Mouse (Mus musculus): ENCODE data around the gene P2rx6. TPM values are rescaled to one million over a fixed set of nuclear protein-coding genes. Genes with fewer than 3 reads are reported as not detected.

The P2rx6 gene
- polyA plus RNA-seq, 1 experiment, result 6.5 TPM

- H3K27ac ChIP-seq (ENCODE audit: insufficient read depth, low read length), result no peak within 1 kb of the TSS
- peak; percentile 86 to 94 for DNase-seq
- no peaks in the 10 kb centered on the region for H3K27me3 ChIP-seq (ENCODE audit: control insufficient read depth, insufficient read depth, low read length)
- peak within 1 kb of the TSS; percentile 95 for H3K4me3 ChIP-seq (replicated peaks; ENCODE audit: insufficient read depth, low read depth, low read length)
- WGBS, result 1% methylated on average over 60 of the region's 60 CpGs
- peaks cover 3% of the 10 kb centered on the region; the same call in 1 of the 2 replicates for H3K4me1 ChIP-seq (ENCODE audit: control insufficient read depth, insufficient read depth, low read length)
- no peak for TF ChIP-seq CTCF (IDR thresholded peaks at IDR 0.05; ENCODE audit: borderline replicate concordance, insufficient read depth, low read depth, low read length)
- TF ChIP-seq POLR2A (IDR thresholded peaks at IDR 0.05; ENCODE audit: borderline replicate concordance, insufficient read depth, low read length), result no peak
These were observed 57.8 kb downstream of the P2rx6 start, which contains the start of gene Smpd4 for GRCm38 (mm10) chr16:17619198-17620105. Gene Smpd4, plus strand, starts transcription at chr16:17619354.

- Histone ChIP-seq H3K27ac (ENCODE audit: insufficient read depth, low read length) (no peak overlapping the region), H3K4me3 (replicated peaks; ENCODE audit: insufficient read depth, low read depth, low read length) (no peak overlapping the region), H3K4me1 (ENCODE audit: control insufficient read depth, insufficient read depth, low read length) (peaks cover 3% of the 10 kb centered on the region; the same call in 1 of the 2 replicates), H3K27me3 (ENCODE audit: control insufficient read depth, insufficient read depth, low read length) (no peaks in the 10 kb centered on the region)
- WGBS, result 100% methylated on average over 1 of the region's 1 CpGs
- DNase-seq, result no peak
- TF ChIP-seq POLR2A (IDR thresholded peaks at IDR 0.05; ENCODE audit: borderline replicate concordance, insufficient read depth, low read length) (no peak), CTCF (IDR thresholded peaks at IDR 0.05; ENCODE audit: borderline replicate concordance, insufficient read depth, low read depth, low read length) (no peak)
These were observed 60.3 kb downstream of the P2rx6 start for GRCm38 (mm10) chr16:17621936-17622335.

DNA sequence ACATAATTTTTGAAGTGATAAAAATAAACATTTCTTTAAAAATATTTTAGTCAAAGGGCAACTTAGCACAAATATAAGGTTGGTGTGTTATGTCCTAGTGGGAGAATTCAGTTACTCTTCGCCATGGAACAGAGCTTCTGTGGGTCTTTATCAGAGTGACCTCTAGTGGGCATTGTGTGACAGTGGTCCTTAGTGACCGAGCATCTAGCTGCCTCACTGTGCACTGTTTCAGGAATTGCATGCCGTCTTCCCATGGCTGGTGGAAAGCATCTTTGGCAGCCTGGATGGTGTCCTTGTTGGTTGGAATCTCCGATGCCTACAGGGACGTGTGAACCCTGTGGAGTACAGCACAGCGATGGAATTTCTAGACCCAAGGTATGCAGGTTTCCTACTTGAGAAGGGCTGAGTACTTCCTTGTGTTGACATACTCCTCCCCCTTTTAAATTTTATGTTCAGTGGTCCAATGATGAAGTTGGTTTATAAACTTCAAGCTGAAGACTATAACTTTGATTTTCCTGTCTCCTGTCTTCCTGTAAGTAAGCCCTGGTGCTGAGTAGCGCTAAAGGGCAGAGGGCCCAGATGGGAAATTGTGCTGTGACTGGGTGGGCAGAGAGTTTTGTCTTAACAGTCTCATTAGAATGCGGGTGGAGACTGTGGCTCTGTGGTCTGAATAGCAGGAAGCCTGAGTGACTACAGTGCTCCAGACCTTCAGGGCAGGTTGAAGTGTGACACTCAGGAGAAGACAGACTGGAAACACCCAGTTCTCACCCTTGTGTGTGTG lies 64.0 kb downstream of the P2rx6 start:
- no peak overlapping the region for H3K4me3 ChIP-seq (replicated peaks; ENCODE audit: insufficient read depth, low read depth, low read length)
- TF ChIP-seq POLR2A (IDR thresholded peaks at IDR 0.05; ENCODE audit: borderline replicate concordance, insufficient read depth, low read length), result no peak
- peak; percentile 73; the same call in 1 of the 2 replicates for TF ChIP-seq CTCF (IDR thresholded peaks at IDR 0.05; ENCODE audit: borderline replicate concordance, insufficient read depth, low read depth, low read length)
- DNase-seq, result peak in 1 of 2 experiments; percentile 45
- 55% methylated on average over 8 of the region's 8 CpGs for WGBS
- H3K27me3 ChIP-seq (ENCODE audit: control insufficient read depth, insufficient read depth, low read length), result no peaks in the 10 kb centered on the region
- H3K4me1 ChIP-seq (ENCODE audit: control insufficient read depth, insufficient read depth, low read length), result no peaks in the 10 kb centered on the region
- no peak overlapping the region for H3K27ac ChIP-seq (ENCODE audit: insufficient read depth, low read length)

DNA sequence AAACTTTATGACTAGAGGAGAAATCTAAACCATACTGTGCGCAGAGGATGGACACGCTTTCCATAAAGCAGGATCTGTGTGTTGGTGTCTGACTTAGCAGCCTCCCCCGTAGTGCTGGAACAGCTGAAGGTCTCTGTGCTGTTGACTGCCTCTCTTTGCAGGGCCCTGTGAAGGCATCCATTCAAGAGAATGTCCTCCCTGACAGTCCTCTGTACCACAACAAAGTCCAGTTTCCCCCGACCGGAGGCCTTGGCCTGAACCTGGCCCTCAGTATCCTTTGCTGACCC lies 64.5 kb downstream of the P2rx6 start:
- Histone ChIP-seq H3K27ac (ENCODE audit: insufficient read depth, low read length) (no peak overlapping the region), H3K4me1 (ENCODE audit: control insufficient read depth, insufficient read depth, low read length) (no peaks in the 10 kb centered on the region), H3K4me3 (replicated peaks; ENCODE audit: insufficient read depth, low read depth, low read length) (no peak overlapping the region), H3K27me3 (ENCODE audit: control insufficient read depth, insufficient read depth, low read length) (no peaks in the 10 kb centered on the region)
- WGBS, result 97% methylated on average over 5 of the region's 5 CpGs
- no peak for TF ChIP-seq POLR2A (IDR thresholded peaks at IDR 0.05; ENCODE audit: borderline replicate concordance, insufficient read depth, low read length)
- TF ChIP-seq CTCF (IDR thresholded peaks at IDR 0.05; ENCODE audit: borderline replicate concordance, insufficient read depth, low read depth, low read length), result no peak
- no peak for DNase-seq

Other genes starting within 250 kb of the P2rx6 start
- 6.0 and 6.5 TPM in 2 replicates for gene Serpind1, start 230.5 kb upstream of the P2rx6 start, polyA plus RNA-seq (2012; rRNA removed)
- 9.4 and 10.1 TPM in 2 replicates for gene Snap29, start 155.9 kb upstream of the P2rx6 start, polyA plus RNA-seq (2012; rRNA removed)
- gene Pi4ka, start 155.6 kb upstream of the P2rx6 start, polyA plus RNA-seq (2012; rRNA removed), result 251 and 265 TPM in 2 replicates
- 37.9 and 41.0 TPM in 2 replicates for gene Crkl, start 109.9 kb upstream of the P2rx6 start, polyA plus RNA-seq (2012; rRNA removed)
- 472 and 503 TPM in 2 replicates for gene Aifm3, start 72.3 kb upstream of the P2rx6 start, polyA plus RNA-seq (2012; rRNA removed)
- 240 and 242 TPM in 2 replicates for gene Lztr1, start 53.2 kb upstream of the P2rx6 start, polyA plus RNA-seq (2012; rRNA removed)
- gene Thap7, start 30.7 kb upstream of the P2rx6 start, polyA plus RNA-seq (2012; rRNA removed), result 74.3 TPM in 2 replicates
- 0.36 and 0.89 TPM in 2 replicates for gene Lrrc74b, start 638 bp upstream of the P2rx6 start, polyA plus RNA-seq (2012; rRNA removed)
- gene Slc7a4, start 21.3 kb downstream of the P2rx6 start, polyA plus RNA-seq (2012; rRNA removed), result 40.8 and 46.2 TPM in 2 replicates
- gene Smpd4, start 57.5 kb downstream of the P2rx6 start, polyA plus RNA-seq (2012; rRNA removed), result 113 and 125 TPM in 2 replicates
- 112 and 123 TPM in 2 replicates for gene Ccdc74a, start 84.6 kb downstream of the P2rx6 start, polyA plus RNA-seq (2012; rRNA removed)
- gene Med15, start 171.0 kb downstream of the P2rx6 start, polyA plus RNA-seq (2012; rRNA removed), result 73.1 and 78.7 TPM in 2 replicates
- 101 and 106 TPM in 2 replicates for gene Klhl22, start 197.7 kb downstream of the P2rx6 start, polyA plus RNA-seq (2012; rRNA removed)
- gene Scarf2, start 235.4 kb downstream of the P2rx6 start, polyA plus RNA-seq (2012; rRNA removed), result 2.1 and 2.5 TPM in 2 replicates

Data from cerebellum, adult 2 months (tissue).